Mouse (Mus musculus) embryonic facial prominence, embryonic 12.5 days (tissue): ENCODE results near the gene Mcrip1. TPM values are rescaled to one million over a fixed set of nuclear protein-coding genes. Genes with fewer than 3 reads are reported as not detected.
A peak's percentile ranks its signal among the peaks of the same experiment; 100 is the strongest.
"Not testable (repeated sequence)": the region's sequence is repeated elsewhere in the genome, so short reads cannot be mapped to it uniquely, and the experiment has no call there.

Source experiments
- ATAC-seq: fragments of 200-750 bp; cut with Nextera tagmentation; 2 replicates; pipeline ENCODE4 v1.8.0; 2017; ENCODE audit not compliant: insufficient number of reproducible peaks, insufficient read depth, low FRiP score, low TSS enrichment
- H3K27ac ChIP-seq: fragments of 300-500 bp; sonication (generic); 2 replicates; pipeline ENCODE4 v1.5.1; 2016; ENCODE audit warnings: mild to moderate bottlenecking
- H3K27me3 ChIP-seq: fragments of 300-500 bp; sonication (generic); 2 replicates; pipeline ENCODE4 v1.6.1; 2016; ENCODE audit warnings: mild to moderate bottlenecking, moderate library complexity
- H3K36me3 ChIP-seq: fragments of 300-500 bp; sonication (generic); 2 replicates; pipeline ENCODE4 v1.6.1; 2016; ENCODE audit warnings: mild to moderate bottlenecking
- H3K4me1 ChIP-seq: fragments of 300-500 bp; sonication (generic); 2 replicates; pipeline ENCODE4 v1.6.1; 2016
- H3K4me2 ChIP-seq: fragments of 300-500 bp; sonication (generic); replicated peaks from 2 replicates; pipeline ENCODE4 v1.6.1; 2016; ENCODE audit warnings: mild to moderate bottlenecking, moderate library complexity
- H3K4me3 ChIP-seq: fragments of 300-500 bp; sonication (generic); 2 replicates; pipeline ENCODE4 v1.5.1; 2016; ENCODE audit warnings: mild to moderate bottlenecking
- H3K9ac ChIP-seq: fragments of 300-500 bp; sonication (generic); 2 replicates; pipeline ENCODE4 v1.6.1; 2016; ENCODE audit warnings: mild to moderate bottlenecking, moderate library complexity
- H3K9me3 ChIP-seq: fragments of 300-500 bp; sonication (generic); 2 replicates; pipeline ENCODE4 v1.6.1; 2016; ENCODE audit warnings: mild to moderate bottlenecking, moderate library complexity
- WGBS: fragments of 180-500 bp; shearing (Covaris S2); methylation state at CpG from one replicate; pipeline ENCODE4 v1.1.7; 2016; 5-methylcytosine and 5-hydroxymethylcytosine counted together
- polyA plus RNA-seq: library from polyadenylated mRNA; unstranded; fragments of >200 nt; fragmentation: Nextera tagmentation; extraction: Ambion mirVana; gene quantifications from 2 replicates; pipeline ENCODE4 v1.2.1, GENCODE M21; 2016

Gene Mcrip1
- 234 and 242 TPM in 2 replicates for polyA plus RNA-seq

GRCm38 (mm10) chr11:120549168-120549945, at the start of gene Mcrip1:
TSS of gene Mcrip1 (minus strand) at chr11:120549727.
- peak within 1 kb of the TSS; percentile 90 for H3K27ac ChIP-seq
- H3K36me3 ChIP-seq = peaks cover 6% of the 10 kb centered on the region
- peak within 1 kb of the TSS; percentile 98 for H3K9ac ChIP-seq
- H3K4me1 ChIP-seq = peaks cover 23% of the 10 kb centered on the region
- no peaks in the 10 kb centered on the region for H3K27me3 ChIP-seq
- H3K4me2 ChIP-seq = peak within 1 kb of the TSS; percentile 92
- ATAC-seq = peak; percentile 73; the same call in 1 of the 2 replicates
- peak within 1 kb of the TSS; percentile 99 for H3K4me3 ChIP-seq
- WGBS = under 1% methylated on average over 79 of the region's 87 CpGs
- no peaks in the 10 kb centered on the region for H3K9me3 ChIP-seq

DNA sequence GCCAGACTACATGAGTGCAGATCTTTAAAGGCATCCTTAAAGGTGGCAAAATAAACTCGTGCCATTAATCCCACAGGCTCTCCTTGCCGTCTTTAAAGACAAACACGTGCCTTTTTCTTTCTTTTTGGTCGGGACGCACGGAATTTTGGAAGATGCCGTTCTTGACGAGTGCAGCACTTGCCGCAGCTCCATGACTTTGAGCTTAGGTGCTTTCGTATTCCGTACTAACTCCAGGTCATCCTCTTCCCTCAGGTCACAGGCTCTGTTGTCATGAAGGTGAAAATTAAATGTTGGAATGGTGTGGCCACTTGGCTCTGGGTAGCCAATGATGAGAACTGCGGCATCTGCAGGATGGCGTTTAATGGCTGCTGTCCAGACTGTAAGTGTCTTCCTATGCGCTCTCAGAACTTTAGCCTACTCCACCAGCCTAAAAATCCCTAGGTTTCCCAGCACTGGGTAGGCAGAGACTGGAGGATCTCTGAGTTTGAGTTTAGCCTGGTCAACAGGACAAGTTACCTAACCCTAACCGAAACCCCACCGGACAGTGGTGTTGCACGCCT, 49.5 kb upstream of the Mcrip1 start:
- Histone ChIP-seq H3K4me2 (peak overlapping the region; percentile 97), H3K4me3 (peak overlapping the region; percentile 99), H3K9me3 (no peaks in the 10 kb centered on the region), H3K27ac (peak overlapping the region; percentile 86), H3K4me1 (peaks cover 22% of the 10 kb centered on the region), H3K36me3 (peaks cover 57% of the 10 kb centered on the region), H3K27me3 (no peaks in the 10 kb centered on the region), H3K9ac (peak overlapping the region; percentile 100)
- WGBS = 51% methylated on average over 17 of the region's 17 CpGs
- no peak for ATAC-seq

DNA sequence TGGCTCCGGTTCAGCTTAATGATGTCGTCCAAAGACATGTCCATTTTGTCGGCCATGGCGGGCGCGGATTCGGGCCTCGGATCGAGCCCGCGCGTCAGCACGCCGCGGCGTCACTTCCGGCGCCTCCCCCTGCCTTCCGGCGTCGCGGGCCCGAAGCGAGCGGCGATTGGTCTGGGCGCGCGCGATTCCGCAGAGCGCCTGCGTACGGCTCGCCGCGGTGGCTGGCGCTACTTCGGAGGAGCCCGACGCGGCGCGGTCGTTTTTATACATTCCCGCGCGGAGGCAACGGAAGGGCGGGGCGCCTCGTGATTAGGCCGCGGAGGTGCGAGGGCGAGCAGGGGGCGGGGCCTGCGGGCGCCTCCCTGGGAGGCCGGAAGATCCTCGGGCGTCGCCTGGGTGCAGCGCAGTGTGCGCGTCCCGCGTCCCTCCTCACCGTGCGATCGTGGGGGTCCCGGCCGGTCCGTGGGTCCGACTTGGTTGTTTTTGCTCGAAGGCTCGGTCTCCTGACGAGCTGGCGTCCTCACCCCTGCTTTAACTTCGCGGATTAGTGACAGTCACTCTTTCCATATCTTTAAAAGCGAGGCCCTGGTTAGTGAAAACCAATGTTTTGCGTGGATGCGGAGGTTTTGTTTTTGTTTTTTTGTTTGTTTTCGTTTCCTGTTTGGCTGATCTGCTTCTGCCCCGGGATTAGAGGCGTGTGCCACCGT, 48.9 kb upstream of the Mcrip1 start, which contains the start of the genes Alyref and Anapc11:
Alyref (minus strand) TSS at position 83 of the 707 bp plus-strand sequence.
Anapc11 (plus strand) TSS at position 139 of the 707 bp plus-strand sequence.
- H3K27me3 ChIP-seq = no peaks in the 10 kb centered on the region
- peak within 1 kb of the TSS; percentile 93 for H3K27ac ChIP-seq
- peak within 1 kb of the TSS; percentile 100 for H3K9ac ChIP-seq
- H3K36me3 ChIP-seq = peaks cover 57% of the 10 kb centered on the region
- H3K4me3 ChIP-seq = peak within 1 kb of the TSS; percentile 99
- ATAC-seq = peak; percentile 94
- WGBS = under 1% methylated on average over 87 of the region's 88 CpGs
- H3K9me3 ChIP-seq = no peaks in the 10 kb centered on the region
- peaks cover 22% of the 10 kb centered on the region for H3K4me1 ChIP-seq
- peak within 1 kb of the TSS; percentile 97 for H3K4me2 ChIP-seq

GRCm38 (mm10) chr11:120597240-120598235, 48.0 kb upstream of the Mcrip1 start:
- H3K4me1 ChIP-seq = peaks cover 22% of the 10 kb centered on the region
- H3K9ac ChIP-seq = peak overlapping the region; percentile 100
- no peaks in the 10 kb centered on the region for H3K27me3 ChIP-seq
- H3K9me3 ChIP-seq = no peaks in the 10 kb centered on the region
- H3K4me3 ChIP-seq = peak overlapping the region; percentile 99
- H3K4me2 ChIP-seq = peak overlapping the region; percentile 97
- WGBS = 5% methylated on average over 86 of the region's 99 CpGs
- H3K27ac ChIP-seq = peak overlapping the region; percentile 93
- H3K36me3 ChIP-seq = peaks cover 57% of the 10 kb centered on the region
- peak; percentile 42 for ATAC-seq

GRCm38 (mm10) chr11:120588531-120588930, 39.0 kb upstream of the Mcrip1 start:
- H3K4me3 ChIP-seq = no peak overlapping the region
- no peak overlapping the region for H3K27ac ChIP-seq
- H3K4me1 ChIP-seq = no peaks in the 10 kb centered on the region
- no peaks in the 10 kb centered on the region for H3K27me3 ChIP-seq
- H3K9me3 ChIP-seq = no peaks in the 10 kb centered on the region; the same call in 1 of the 2 replicates
- H3K36me3 ChIP-seq = peaks cover 85% of the 10 kb centered on the region
- no peak overlapping the region for H3K9ac ChIP-seq
- no peak overlapping the region for H3K4me2 ChIP-seq
- ATAC-seq = no peak
- WGBS = 93% methylated on average over 6 of the region's 6 CpGs

- Histone ChIP-seq H3K27me3 (no peaks in the 10 kb centered on the region), H3K36me3 (peaks cover 58% of the 10 kb centered on the region), H3K4me2 (no peak overlapping the region), H3K4me3 (no peak overlapping the region), H3K4me1 (peaks cover 24% of the 10 kb centered on the region), H3K9ac (no peak overlapping the region), H3K27ac (no peak overlapping the region), H3K9me3 (no peaks in the 10 kb centered on the region; the same call in 1 of the 2 replicates)
- ATAC-seq = no peak
- WGBS = 91% methylated on average over 1 of the region's 1 CpGs
These were observed 34.4 kb upstream of the Mcrip1 start for GRCm38 (mm10) chr11:120583937-120584336.

DNA sequence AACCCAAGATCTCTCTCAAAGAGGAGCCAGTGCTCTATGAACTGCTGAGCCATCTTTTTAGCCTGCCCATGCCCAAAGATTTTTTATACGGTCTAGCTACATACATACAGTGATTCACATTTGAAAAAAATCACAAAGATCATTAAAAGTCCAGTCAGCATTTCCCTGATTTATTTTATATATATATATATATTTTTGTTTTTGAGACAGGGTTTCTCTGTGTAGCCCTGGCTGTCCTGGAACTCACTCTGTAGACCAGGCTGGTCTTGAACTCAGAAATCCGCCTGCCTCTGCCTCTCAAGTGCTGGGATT, 33.4 kb upstream of the Mcrip1 start:
- H3K9ac ChIP-seq, H3K9me3 ChIP-seq, H3K27me3 ChIP-seq, ATAC-seq, H3K4me3 ChIP-seq, H3K4me2 ChIP-seq, H3K27ac ChIP-seq: not testable (repeated sequence)
- peaks cover 27% of the 10 kb centered on the region for H3K4me1 ChIP-seq
- H3K36me3 ChIP-seq = peaks cover 60% of the 10 kb centered on the region
- 96% methylated on average over 2 of the region's 2 CpGs for WGBS

- 77% methylated on average over 8 of the region's 8 CpGs for WGBS
- Histone ChIP-seq H3K4me1 (peaks cover 27% of the 10 kb centered on the region), H3K36me3 (peaks cover 63% of the 10 kb centered on the region), H3K9ac (peak overlapping the region; percentile 98; the same call in 1 of the 2 replicates), H3K4me2 (peak overlapping the region; percentile 95), H3K27me3 (no peaks in the 10 kb centered on the region), H3K4me3 (peak overlapping the region; percentile 92), H3K27ac (peak overlapping the region; percentile 92), H3K9me3 (no peaks in the 10 kb centered on the region; the same call in 1 of the 2 replicates)
- ATAC-seq = no peak; the same call in 1 of the 2 replicates
These were observed 32.9 kb upstream of the Mcrip1 start for GRCm38 (mm10) chr11:120582268-120582981.

DNA sequence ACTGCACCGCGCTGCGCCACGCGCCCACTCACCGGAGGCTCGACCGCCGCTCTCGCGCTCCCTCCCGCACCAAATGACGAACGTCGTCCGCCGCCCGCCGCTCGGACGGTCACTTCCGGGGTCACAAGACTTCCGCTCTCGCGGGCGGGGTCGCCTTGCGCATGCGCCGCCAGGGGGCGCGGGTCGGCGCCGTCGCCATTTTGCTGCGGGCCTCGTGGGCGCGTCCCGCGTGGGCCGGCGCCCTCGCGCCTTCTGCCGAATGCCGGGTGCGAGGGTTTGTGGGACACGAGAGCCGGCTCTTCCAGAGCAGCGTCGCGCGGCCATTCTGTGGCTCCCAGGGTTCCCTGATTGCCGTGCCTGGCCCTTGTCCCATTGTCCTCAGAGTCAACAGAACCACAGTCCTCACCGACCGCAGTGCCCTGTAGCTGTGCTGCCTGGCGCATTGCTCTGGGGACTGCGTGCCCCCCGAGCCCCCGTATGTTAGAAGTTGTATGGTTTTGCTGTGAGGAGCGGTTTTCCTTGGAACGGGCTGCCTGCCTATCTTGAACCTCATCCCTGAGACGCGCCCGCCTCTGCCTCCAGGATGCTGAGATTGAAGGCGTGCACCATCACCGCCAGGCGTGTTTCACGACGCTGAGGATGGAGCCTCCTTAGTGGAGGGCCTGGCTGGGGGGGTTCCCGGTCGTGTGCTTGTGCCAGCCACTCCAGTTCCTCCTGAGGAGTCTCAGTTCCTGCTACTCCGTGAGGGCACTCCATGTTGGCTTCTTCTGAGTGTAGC, 32.2 kb upstream of the Mcrip1 start, which contains the start of gene Arhgdia:
Arhgdia (minus strand) TSS at position 135 of the 778 bp plus-strand sequence.
- H3K9ac ChIP-seq = peak within 1 kb of the TSS; percentile 98
- peak within 1 kb of the TSS; percentile 92 for H3K4me3 ChIP-seq
- H3K9me3 ChIP-seq = no peaks in the 10 kb centered on the region; the same call in 1 of the 2 replicates
- peaks cover 58% of the 10 kb centered on the region for H3K36me3 ChIP-seq
- H3K27ac ChIP-seq = peak within 1 kb of the TSS; percentile 92
- ATAC-seq = 0 out of 2 replicates have a peak, but pooled peaks have one; percentile 25
- peaks cover 27% of the 10 kb centered on the region for H3K4me1 ChIP-seq
- H3K27me3 ChIP-seq = no peaks in the 10 kb centered on the region
- WGBS = 5% methylated on average over 75 of the region's 75 CpGs
- H3K4me2 ChIP-seq = peak within 1 kb of the TSS; percentile 95
